Mouse (Mus musculus) heart, embryonic 16.5 days (tissue): Measurements from ENCODE around the gene Apoc3. TPM values are rescaled to one million over a fixed set of nuclear protein-coding genes. Genes with fewer than 3 reads are reported as not detected.
A peak's percentile ranks its signal among the peaks of the same experiment; 100 is the strongest.

Experiments
- ATAC-seq: fragments of 200-750 bp; cut with Nextera tagmentation; replicated peaks from 2 replicates; pipeline ENCODE4 v1.8.0; 2017; ENCODE audit warnings: moderate number of reproducible peaks; ENCODE audit not compliant: insufficient read depth, low FRiP score; ENCODE audit errors: extremely low read depth
- H3K27ac ChIP-seq: fragments of 300-500 bp; sonication (generic); 2 replicates; pipeline ENCODE4 v1.5.1; 2014; ENCODE audit warnings: mild to moderate bottlenecking, low read length, control low read depth, moderate library complexity
- H3K27me3 ChIP-seq: fragments of 300-500 bp; sonication (generic); 2 replicates; pipeline ENCODE4 v1.6.1; 2014; ENCODE audit warnings: low read length, mixed read lengths; ENCODE audit not compliant: control insufficient read depth, insufficient read depth
- H3K36me3 ChIP-seq: fragments of 300-500 bp; sonication (generic); 2 replicates; pipeline ENCODE4 v1.6.1; 2014; ENCODE audit not compliant: control insufficient read depth, insufficient read depth
- H3K4me1 ChIP-seq: fragments of 300-500 bp; sonication (generic); 2 replicates; pipeline ENCODE4 v1.6.1; 2014; ENCODE audit warnings: low read length, mixed read lengths; ENCODE audit not compliant: control insufficient read depth, insufficient read depth
- H3K4me2 ChIP-seq: fragments of 300-500 bp; sonication (generic); 2 replicates; pipeline ENCODE4 v1.6.1; 2014; ENCODE audit warnings: low read depth, mild to moderate bottlenecking, control low read depth, low read length
- H3K4me3 ChIP-seq: fragments of 300-500 bp; sonication (generic); 2 replicates; pipeline ENCODE4 v1.5.1; 2014; ENCODE audit warnings: mild to moderate bottlenecking, control low read depth, low read length
- H3K9ac ChIP-seq: fragments of 300-500 bp; sonication (generic); 2 replicates; pipeline ENCODE4 v1.6.1; 2014; ENCODE audit warnings: low read length, control low read depth
- H3K9me3 ChIP-seq: fragments of 300-500 bp; sonication (generic); replicated peaks from 2 replicates; pipeline ENCODE4 v1.6.1; 2016; ENCODE audit warnings: low read length; ENCODE audit not compliant: control insufficient read depth
- WGBS: fragments of 180-500 bp; shearing (Covaris S2); extraction: QIAGEN DNeasy Blood & Tissue Kit; methylation state at CpG from one replicate; pipeline ENCODE4 v1.1.7; 2014; 5-methylcytosine and 5-hydroxymethylcytosine counted together
- polyA plus RNA-seq: library from polyadenylated mRNA; unstranded; fragments of >200 nt; fragmentation: Nextera tagmentation; extraction: Ambion mirVana; gene quantifications from 2 replicates; pipeline ENCODE4 v1.2.1, GENCODE M21; 2015

Gene Apoc3
- polyA plus RNA-seq = 0.89 TPM in 1 of 2 replicates, not detected in the other

GRCm38 (mm10) chr9:46235596-46235648, at the start of gene Apoc3:
TSS of gene Apoc3 (minus strand) at chr9:46235636.
- Histone ChIP-seq H3K4me1 (peaks cover under 1% of the 10 kb centered on the region; the same call in 1 of the 2 replicates), H3K4me3 (no peak within 1 kb of the TSS), H3K4me2 (no peak within 1 kb of the TSS), H3K9me3 (no peaks in the 10 kb centered on the region), H3K27me3 (no peaks in the 10 kb centered on the region), H3K9ac (no peak within 1 kb of the TSS), H3K36me3 (no peaks in the 10 kb centered on the region), H3K27ac (no peak within 1 kb of the TSS)
- ATAC-seq = no peak

GRCm38 (mm10) chr9:46282631-46283436, 47.4 kb upstream of the Apoc3 start, which contains the start of gene Bud13:
TSS of gene Bud13 (plus strand) at chr9:46283008.
- no peaks in the 10 kb centered on the region for H3K27me3 ChIP-seq
- under 1% methylated on average over 55 of the region's 55 CpGs for WGBS
- no peaks in the 10 kb centered on the region for H3K9me3 ChIP-seq
- peaks cover 36% of the 10 kb centered on the region for H3K36me3 ChIP-seq
- H3K4me1 ChIP-seq = peaks cover 10% of the 10 kb centered on the region
- peak; percentile 87 for ATAC-seq
- peak within 1 kb of the TSS; percentile 65 for H3K4me3 ChIP-seq
- peak within 1 kb of the TSS; percentile 71 for H3K4me2 ChIP-seq
- H3K27ac ChIP-seq = peak within 1 kb of the TSS; percentile 70
- H3K9ac ChIP-seq = peak within 1 kb of the TSS; percentile 80

GRCm38 (mm10) chr9:46274494-46274893, 39.1 kb upstream of the Apoc3 start:
- Histone ChIP-seq H3K4me2 (no peak overlapping the region), H3K36me3 (peaks cover 34% of the 10 kb centered on the region), H3K9ac (no peak overlapping the region), H3K27ac (no peak overlapping the region), H3K9me3 (no peaks in the 10 kb centered on the region), H3K27me3 (peaks cover 12% of the 10 kb centered on the region), H3K4me1 (peaks cover 9% of the 10 kb centered on the region), H3K4me3 (no peak overlapping the region)
- 68% methylated on average over 9 of the region's 9 CpGs for WGBS
- ATAC-seq = no peak

- Histone ChIP-seq H3K4me3 (peak within 1 kb of the TSS; percentile 95), H3K36me3 (peaks cover 26% of the 10 kb centered on the region), H3K9me3 (no peaks in the 10 kb centered on the region), H3K9ac (peak within 1 kb of the TSS; percentile 83), H3K4me2 (peak within 1 kb of the TSS; percentile 89), H3K27ac (peak within 1 kb of the TSS; percentile 67), H3K27me3 (peaks cover 16% of the 10 kb centered on the region), H3K4me1 (peaks cover 9% of the 10 kb centered on the region)
- ATAC-seq = peak; percentile 90
- 5% methylated on average over 42 of the region's 45 CpGs for WGBS
These were observed 37.4 kb upstream of the Apoc3 start, which contains the start of gene Zpr1 for GRCm38 (mm10) chr9:46272677-46273454. TSS of gene Zpr1 (plus strand) at chr9:46273064.

- 71% methylated on average over 9 of the region's 9 CpGs for WGBS
- H3K4me2 ChIP-seq = peak overlapping the region; percentile 69
- no peak overlapping the region for H3K27ac ChIP-seq
These were observed 36.6 kb upstream of the Apoc3 start for GRCm38 (mm10) chr9:46272070-46272469.

GRCm38 (mm10) chr9:46270782-46271181, 35.3 kb upstream of the Apoc3 start:
- no peak for ATAC-seq
- H3K4me2 ChIP-seq = no peak overlapping the region
- H3K4me1 ChIP-seq = peaks cover 9% of the 10 kb centered on the region
- H3K27me3 ChIP-seq = peaks cover 16% of the 10 kb centered on the region
- peaks cover 12% of the 10 kb centered on the region for H3K36me3 ChIP-seq
- no peak overlapping the region for H3K4me3 ChIP-seq
- no peak overlapping the region for H3K9ac ChIP-seq
- 81% methylated on average over 4 of the region's 4 CpGs for WGBS
- H3K27ac ChIP-seq = no peak overlapping the region
- H3K9me3 ChIP-seq = no peaks in the 10 kb centered on the region

More at GRCm38 (mm10) chr9:46272070-46272469, 36.6 kb upstream of the Apoc3 start:
- H3K9me3 ChIP-seq = no peaks in the 10 kb centered on the region
- peak overlapping the region; percentile 95 for H3K4me3 ChIP-seq
- peaks cover 9% of the 10 kb centered on the region for H3K4me1 ChIP-seq
- no peak overlapping the region for H3K9ac ChIP-seq
- H3K36me3 ChIP-seq = peaks cover 21% of the 10 kb centered on the region
- H3K27me3 ChIP-seq = peaks cover 16% of the 10 kb centered on the region
- ATAC-seq = 0 out of 2 replicates have a peak, but pooled peaks have one; percentile 31

- H3K9me3 ChIP-seq = no peaks in the 10 kb centered on the region
- WGBS = 78% methylated on average over 5 of the region's 5 CpGs
- no peak overlapping the region for H3K4me2 ChIP-seq
- no peak for ATAC-seq
- H3K4me3 ChIP-seq = no peak overlapping the region
- no peak overlapping the region for H3K27ac ChIP-seq
- no peaks in the 10 kb centered on the region for H3K36me3 ChIP-seq
- H3K9ac ChIP-seq = no peak overlapping the region
- peaks cover 16% of the 10 kb centered on the region for H3K27me3 ChIP-seq
- H3K4me1 ChIP-seq = peaks cover 6% of the 10 kb centered on the region
These were observed 33.7 kb upstream of the Apoc3 start for GRCm38 (mm10) chr9:46269125-46269524.

- no peak for ATAC-seq
- 41% methylated on average over 7 of the region's 7 CpGs for WGBS
- Histone ChIP-seq H3K9me3 (no peaks in the 10 kb centered on the region), H3K9ac (no peak within 1 kb of the TSS), H3K36me3 (no peaks in the 10 kb centered on the region), H3K4me3 (no peak within 1 kb of the TSS), H3K27ac (no peak within 1 kb of the TSS), H3K27me3 (peaks cover 16% of the 10 kb centered on the region), H3K4me1 (no peaks in the 10 kb centered on the region), H3K4me2 (no peak within 1 kb of the TSS)
These were observed 33.0 kb upstream of the Apoc3 start, which contains the start of gene Apoa5 for GRCm38 (mm10) chr9:46268343-46268873. TSS of gene Apoa5 (plus strand) at chr9:46268633.

GRCm38 (mm10) chr9:46261131-46261530, 25.7 kb upstream of the Apoc3 start:
- Histone ChIP-seq H3K27me3 (no peaks in the 10 kb centered on the region), H3K9ac (no peak overlapping the region), H3K9me3 (no peaks in the 10 kb centered on the region), H3K36me3 (no peaks in the 10 kb centered on the region), H3K27ac (no peak overlapping the region), H3K4me1 (no peaks in the 10 kb centered on the region), H3K4me3 (no peak overlapping the region), H3K4me2 (no peak overlapping the region)
- 70% methylated on average over 7 of the region's 7 CpGs for WGBS
- no peak for ATAC-seq
